Mouse (Mus musculus) bone marrow, adult 2 months (tissue): ENCODE data around the gene Epb41l3.

Source experiments
- CTCF ChIP-seq: fragments of 200-500 bp; IDR thresholded peaks from 2 replicates; pipeline ENCODE4 v1.5.1; 2011; ENCODE audit warnings: low read length, control low read depth; ENCODE audit not compliant: control insufficient read depth, insufficient read depth
- POLR2A ChIP-seq: fragments of 200-500 bp; IDR thresholded peaks from 2 replicates; pipeline ENCODE4 v1.6.1; 2011; ENCODE audit warnings: low read depth, mild to moderate bottlenecking, control low read depth, low read length, borderline replicate concordance; ENCODE audit not compliant: control insufficient read depth

DNA sequence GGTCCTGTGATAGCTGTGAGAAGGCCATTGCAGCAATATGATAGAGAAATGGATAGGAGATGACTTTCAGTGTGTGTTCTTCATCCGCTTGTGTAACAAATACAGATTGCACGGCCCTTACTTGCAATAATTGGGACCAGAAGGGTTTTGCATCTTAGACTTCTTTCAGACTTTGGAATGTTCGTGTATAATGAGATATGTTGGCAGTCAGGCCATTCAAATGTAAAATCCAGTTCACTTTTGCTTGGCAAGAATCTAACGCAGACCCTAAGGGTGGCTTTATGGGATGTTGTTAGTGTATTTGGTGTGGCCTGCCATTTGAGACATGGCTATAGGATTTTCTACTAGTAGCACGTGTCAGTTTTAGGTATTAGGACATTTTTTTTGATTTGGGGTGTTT, 102.5 kb downstream of the Epb41l3 start:
- TF ChIP-seq POLR2A: no peak
- no peak for TF ChIP-seq CTCF
